Mouse (Mus musculus) urinary bladder, postnatal 14 days (tissue): ENCODE results near the gene Patz1.

ENCODE experiments used
- DNase-seq: peaks from one replicate; pipeline ENCODE4 v3.0.0; 2021; ENCODE audit warnings: low spot score

Patz1 gene

GRCm38 (mm10) chr11:3288521-3289301 lies at the start of gene Patz1:
Gene Patz1, plus strand, starts transcription at chr11:3288874.
- peak; percentile 63 for DNase-seq

GRCm38 (mm10) chr11:3242395-3242794 lies 46.3 kb upstream of the Patz1 start:
- DNase-seq = no peak

- no peak for DNase-seq
These were observed 44.9 kb upstream of the Patz1 start for GRCm38 (mm10) chr11:3243771-3244170.

- DNase-seq = no peak
These were observed 41.3 kb upstream of the Patz1 start for GRCm38 (mm10) chr11:3247387-3247786.

GRCm38 (mm10) chr11:3259537-3259936 lies 29.1 kb upstream of the Patz1 start:
- no peak for DNase-seq

- DNase-seq = peak; percentile 13
These were observed 23.2 kb upstream of the Patz1 start for GRCm38 (mm10) chr11:3265291-3266078.

- DNase-seq = peak; percentile 95
These were observed 22.5 kb upstream of the Patz1 start, which contains the start of gene Drg1 for GRCm38 (mm10) chr11:3266079-3266685. Gene Drg1, minus strand, starts transcription at chr11:3266415.

- no peak for DNase-seq
These were observed 21.5 kb upstream of the Patz1 start for GRCm38 (mm10) chr11:3267133-3267532.

- no peak for DNase-seq
These were observed 19.4 kb upstream of the Patz1 start for GRCm38 (mm10) chr11:3269241-3269640.

- DNase-seq = no peak
These were observed 10.3 kb upstream of the Patz1 start for GRCm38 (mm10) chr11:3278351-3278750.

- no peak for DNase-seq
These were observed 8.9 kb upstream of the Patz1 start for GRCm38 (mm10) chr11:3279729-3280128.

GRCm38 (mm10) chr11:3282887-3283286 lies 5.8 kb upstream of the Patz1 start:
- no peak for DNase-seq

- DNase-seq = no peak
These were observed 5.0 kb upstream of the Patz1 start for GRCm38 (mm10) chr11:3283645-3284044.

GRCm38 (mm10) chr11:3285940-3286339 lies 2.7 kb upstream of the Patz1 start:
- DNase-seq = no peak

- DNase-seq = no peak
These were observed 1.5 kb upstream of the Patz1 start for GRCm38 (mm10) chr11:3287131-3287530.

- no peak for DNase-seq
These were observed 753 bp upstream of the Patz1 start for GRCm38 (mm10) chr11:3287921-3288320.

- DNase-seq = peak; percentile 74
These were observed 678 bp downstream of the Patz1 start for GRCm38 (mm10) chr11:3289302-3289802.

- peak; percentile 76 for DNase-seq
These were observed 1.3 kb downstream of the Patz1 start for GRCm38 (mm10) chr11:3289803-3290639.

GRCm38 (mm10) chr11:3290640-3291310 lies 2.1 kb downstream of the Patz1 start:
- peak; percentile 51 for DNase-seq

GRCm38 (mm10) chr11:3291311-3292061 lies 2.8 kb downstream of the Patz1 start:
- DNase-seq = no peak
